Mouse (Mus musculus) lung, embryonic 15.5 days (tissue): Measurements from ENCODE around the gene Sec24c. TPM values are rescaled to one million over a fixed set of nuclear protein-coding genes. Genes with fewer than 3 reads are reported as not detected.
A peak's percentile ranks its signal among the peaks of the same experiment; 100 is the strongest.

ENCODE experiments used
- ATAC-seq: fragments of 200-750 bp; cut with Nextera tagmentation; 2 replicates; pipeline ENCODE4 v1.8.0; 2017; ENCODE audit warnings: moderate number of reproducible peaks, borderline replicate concordance; ENCODE audit not compliant: low FRiP score, low TSS enrichment; ENCODE audit errors: extremely low read depth
- H3K27ac ChIP-seq: fragments of 300-500 bp; sonication (generic); 2 replicates; pipeline ENCODE4 v1.5.1; 2015; ENCODE audit warnings: moderate library complexity, mild to moderate bottlenecking, inconsistent platforms
- H3K27me3 ChIP-seq: fragments of 300-500 bp; sonication (generic); 2 replicates; pipeline ENCODE4 v1.6.1; 2015; ENCODE audit warnings: inconsistent platforms
- H3K36me3 ChIP-seq: fragments of 300-500 bp; sonication (generic); 2 replicates; pipeline ENCODE4 v1.6.1; 2015; ENCODE audit warnings: inconsistent platforms
- H3K4me1 ChIP-seq: fragments of 300-500 bp; sonication (generic); 2 replicates; pipeline ENCODE4 v1.6.1; 2015; ENCODE audit warnings: inconsistent platforms
- H3K4me2 ChIP-seq: fragments of 300-500 bp; sonication (generic); 2 replicates; pipeline ENCODE4 v1.6.1; 2015; ENCODE audit warnings: inconsistent platforms, mild to moderate bottlenecking, moderate library complexity
- H3K4me3 ChIP-seq: fragments of 300-500 bp; sonication (generic); 2 replicates; pipeline ENCODE4 v1.5.1; 2015; ENCODE audit warnings: mild to moderate bottlenecking, inconsistent platforms
- H3K9ac ChIP-seq: fragments of 300-500 bp; sonication (generic); 2 replicates; pipeline ENCODE4 v1.6.1; 2015; ENCODE audit warnings: inconsistent platforms
- H3K9me3 ChIP-seq: fragments of 300-500 bp; sonication (generic); 2 replicates; pipeline ENCODE4 v1.6.1; 2016; ENCODE audit warnings: inconsistent platforms
- WGBS: fragments of 180-500 bp; shearing (Covaris S2); methylation state at CpG from one replicate; pipeline ENCODE4 v1.1.7; 2015; 5-methylcytosine and 5-hydroxymethylcytosine counted together
- polyA plus RNA-seq: library from polyadenylated mRNA; unstranded; fragments of >200 nt; fragmentation: Nextera tagmentation; extraction: Ambion mirVana; gene quantifications from 2 replicates; pipeline ENCODE4 v1.2.1, GENCODE M21; 2015

Sec24c gene
- polyA plus RNA-seq, 1 experiment from 2014 or later = 92.8 TPM

GRCm38 (mm10) chr14:20645547-20645946 lies 28.6 kb upstream of the Sec24c start:
- ATAC-seq = no peak
- WGBS = 30% methylated on average over 3 of the region's 3 CpGs

GRCm38 (mm10) chr14:20646381-20646780 lies 27.7 kb upstream of the Sec24c start:
- Histone ChIP-seq H3K4me1 (peaks cover 6% of the 10 kb centered on the region; the same call in 1 of the 2 replicates), H3K27me3 (no peaks in the 10 kb centered on the region), H3K9ac (no peak overlapping the region), H3K27ac (no peak overlapping the region), H3K4me2 (no peak overlapping the region), H3K9me3 (no peaks in the 10 kb centered on the region), H3K4me3 (no peak overlapping the region), H3K36me3 (no peaks in the 10 kb centered on the region)
- no peak for ATAC-seq

More at GRCm38 (mm10) chr14:20645547-20645946, 28.6 kb upstream of the Sec24c start:
- no peaks in the 10 kb centered on the region for H3K27me3 ChIP-seq
- no peak overlapping the region for H3K27ac ChIP-seq
- no peak overlapping the region for H3K4me2 ChIP-seq
- H3K9ac ChIP-seq = no peak overlapping the region
- H3K4me3 ChIP-seq = no peak overlapping the region
- H3K36me3 ChIP-seq = no peaks in the 10 kb centered on the region
- peaks cover 6% of the 10 kb centered on the region; the same call in 1 of the 2 replicates for H3K4me1 ChIP-seq
- no peaks in the 10 kb centered on the region for H3K9me3 ChIP-seq

GRCm38 (mm10) chr14:20651000-20651399 lies 23.1 kb upstream of the Sec24c start:
- no peak overlapping the region for H3K9ac ChIP-seq
- H3K36me3 ChIP-seq = no peaks in the 10 kb centered on the region
- no peaks in the 10 kb centered on the region for H3K27me3 ChIP-seq
- no peak overlapping the region for H3K27ac ChIP-seq
- no peaks in the 10 kb centered on the region for H3K9me3 ChIP-seq
- 0 out of 2 replicates have a peak, but pooled peaks have one; percentile 14 for ATAC-seq
- H3K4me2 ChIP-seq = no peak overlapping the region
- H3K4me3 ChIP-seq = no peak overlapping the region
- WGBS = 82% methylated on average over 2 of the region's 2 CpGs
- no peaks in the 10 kb centered on the region for H3K4me1 ChIP-seq

GRCm38 (mm10) chr14:20651722-20652256 lies 22.3 kb upstream of the Sec24c start:
- Histone ChIP-seq H3K27ac (no peak overlapping the region), H3K9me3 (no peaks in the 10 kb centered on the region), H3K4me1 (no peaks in the 10 kb centered on the region), H3K4me2 (no peak overlapping the region), H3K9ac (no peak overlapping the region), H3K27me3 (no peaks in the 10 kb centered on the region), H3K36me3 (no peaks in the 10 kb centered on the region), H3K4me3 (no peak overlapping the region)
- no peak for ATAC-seq
- WGBS = 56% methylated on average over 4 of the region's 4 CpGs

GRCm38 (mm10) chr14:20654690-20655421 lies 19.3 kb upstream of the Sec24c start:
- H3K27ac ChIP-seq = no peak overlapping the region
- H3K4me3 ChIP-seq = no peak overlapping the region
- 64% methylated on average over 9 of the region's 9 CpGs for WGBS
- no peak overlapping the region for H3K4me2 ChIP-seq
- no peaks in the 10 kb centered on the region for H3K36me3 ChIP-seq
- no peaks in the 10 kb centered on the region for H3K4me1 ChIP-seq
- H3K9ac ChIP-seq = no peak overlapping the region
- no peak for ATAC-seq
- no peaks in the 10 kb centered on the region for H3K27me3 ChIP-seq
- H3K9me3 ChIP-seq = no peaks in the 10 kb centered on the region

GRCm38 (mm10) chr14:20655731-20656130 lies 18.4 kb upstream of the Sec24c start:
- ATAC-seq = no peak
- no peaks in the 10 kb centered on the region for H3K36me3 ChIP-seq
- H3K9me3 ChIP-seq = no peaks in the 10 kb centered on the region
- no peaks in the 10 kb centered on the region for H3K27me3 ChIP-seq
- 70% methylated on average over 9 of the region's 9 CpGs for WGBS
- no peak overlapping the region for H3K4me2 ChIP-seq
- no peak overlapping the region for H3K4me3 ChIP-seq
- H3K4me1 ChIP-seq = peaks cover 4% of the 10 kb centered on the region
- H3K27ac ChIP-seq = no peak overlapping the region
- H3K9ac ChIP-seq = no peak overlapping the region

GRCm38 (mm10) chr14:20656361-20656760 lies 17.7 kb upstream of the Sec24c start, which contains the start of gene Myoz1:
Gene Myoz1 (minus strand): TSS chr14:20656540.
- WGBS = 47% methylated on average over 11 of the region's 11 CpGs
- Histone ChIP-seq H3K27ac (no peak within 1 kb of the TSS), H3K4me3 (no peak within 1 kb of the TSS), H3K4me1 (peaks cover 4% of the 10 kb centered on the region), H3K36me3 (no peaks in the 10 kb centered on the region), H3K27me3 (no peaks in the 10 kb centered on the region), H3K9me3 (no peaks in the 10 kb centered on the region), H3K4me2 (no peak within 1 kb of the TSS), H3K9ac (no peak within 1 kb of the TSS)
- no peak for ATAC-seq

- Histone ChIP-seq H3K27me3 (peaks cover 8% of the 10 kb centered on the region; the same call in 1 of the 2 replicates), H3K27ac (no peak overlapping the region), H3K4me1 (peaks cover 14% of the 10 kb centered on the region), H3K9ac (no peak overlapping the region), H3K9me3 (no peaks in the 10 kb centered on the region), H3K36me3 (no peaks in the 10 kb centered on the region), H3K4me2 (no peak overlapping the region), H3K4me3 (no peak overlapping the region)
- ATAC-seq = no peak
Measured at GRCm38 (mm10) chr14:20658326-20658725, 15.8 kb upstream of the Sec24c start.

GRCm38 (mm10) chr14:20658902-20659301 lies 15.2 kb upstream of the Sec24c start:
- no peaks in the 10 kb centered on the region for H3K36me3 ChIP-seq
- no peak overlapping the region for H3K9ac ChIP-seq
- no peaks in the 10 kb centered on the region for H3K9me3 ChIP-seq
- H3K27me3 ChIP-seq = peaks cover 12% of the 10 kb centered on the region; the same call in 1 of the 2 replicates
- no peak for ATAC-seq
- WGBS = 77% methylated on average over 6 of the region's 6 CpGs
- H3K4me3 ChIP-seq = no peak overlapping the region
- H3K4me2 ChIP-seq = no peak overlapping the region
- no peak overlapping the region for H3K27ac ChIP-seq
- H3K4me1 ChIP-seq = peaks cover 14% of the 10 kb centered on the region

- no peak overlapping the region for H3K4me3 ChIP-seq
- no peak overlapping the region for H3K4me2 ChIP-seq
- no peaks in the 10 kb centered on the region for H3K36me3 ChIP-seq
- H3K27ac ChIP-seq = no peak overlapping the region
- H3K27me3 ChIP-seq = peaks cover 12% of the 10 kb centered on the region; the same call in 1 of the 2 replicates
- no peak for ATAC-seq
- H3K4me1 ChIP-seq = peaks cover 14% of the 10 kb centered on the region
- no peak overlapping the region for H3K9ac ChIP-seq
- 96% methylated on average over 7 of the region's 7 CpGs for WGBS
- H3K9me3 ChIP-seq = no peaks in the 10 kb centered on the region
Measured at GRCm38 (mm10) chr14:20659687-20660086, 14.4 kb upstream of the Sec24c start.

GRCm38 (mm10) chr14:20660827-20661660 lies 13.1 kb upstream of the Sec24c start:
- H3K27me3 ChIP-seq = peaks cover 12% of the 10 kb centered on the region; the same call in 1 of the 2 replicates
- no peaks in the 10 kb centered on the region for H3K36me3 ChIP-seq
- H3K9me3 ChIP-seq = no peaks in the 10 kb centered on the region
- peak; percentile 86 for ATAC-seq
- WGBS = 1% methylated on average over 52 of the region's 52 CpGs
- H3K4me2 ChIP-seq = peak overlapping the region; percentile 95
- H3K27ac ChIP-seq = peak overlapping the region; percentile 81
- peaks cover 14% of the 10 kb centered on the region for H3K4me1 ChIP-seq
- H3K4me3 ChIP-seq = peak overlapping the region; percentile 62
- H3K9ac ChIP-seq = peak overlapping the region; percentile 64
